Mouse (Mus musculus): Measurements from ENCODE around the gene Asphd1. TPM values are rescaled to one million over a fixed set of nuclear protein-coding genes. Genes with fewer than 3 reads are reported as not detected.

Asphd1 gene
- polyA plus RNA-seq (2016; fragmentation: Nextera tagmentation; extraction: Ambion mirVana), result 0.14 and 0.15 TPM in 2 replicates

GRCm38 (mm10) chr7:126949403-126949792 is at the start of gene Asphd1:
Gene Asphd1, minus strand, starts transcription at chr7:126949582.
- peak within 1 kb of the TSS; percentile 66 for H3K27ac ChIP-seq (replicated peaks)
- H3K9me3 ChIP-seq, result no peaks in the 10 kb centered on the region
- H3K27me3 ChIP-seq (replicated peaks; ENCODE audit: low read depth, poor library complexity, severe bottlenecking), result peaks cover 60% of the 10 kb centered on the region
- H3K4me1 ChIP-seq, result peaks cover 35% of the 10 kb centered on the region
- H3K36me3 ChIP-seq (replicated peaks), result peaks cover 24% of the 10 kb centered on the region
- WGBS, result under 1% methylated on average over 21 of the region's 21 CpGs
- DNase-seq (ENCODE audit: low spot score), result no peak
- peak within 1 kb of the TSS; percentile 67 for H3K4me3 ChIP-seq

GRCm38 (mm10) chr7:126996449-126996848 is 47.1 kb upstream of the Asphd1 start:
- DNase-seq (ENCODE audit: low spot score), result no peak
- no peaks in the 10 kb centered on the region for H3K27me3 ChIP-seq (replicated peaks; ENCODE audit: low read depth, poor library complexity, severe bottlenecking)
- peaks cover 6% of the 10 kb centered on the region for H3K4me1 ChIP-seq
- no peaks in the 10 kb centered on the region for H3K36me3 ChIP-seq (replicated peaks)
- whole genome bisulfite sequencing, result 77% methylated on average over 4 of the region's 4 CpGs
- H3K9me3 ChIP-seq, result no peaks in the 10 kb centered on the region; the same call in 1 of the 2 replicates
- H3K4me3 ChIP-seq, result no peak overlapping the region
- H3K27ac ChIP-seq (replicated peaks), result no peak overlapping the region

- WGBS, result 69% methylated on average over 8 of the region's 8 CpGs
- no peak overlapping the region for H3K4me3 ChIP-seq
- no peaks in the 10 kb centered on the region for H3K27me3 ChIP-seq (replicated peaks; ENCODE audit: low read depth, poor library complexity, severe bottlenecking)
- no peak for DNase-seq (ENCODE audit: low spot score)
- no peaks in the 10 kb centered on the region for H3K9me3 ChIP-seq
- no peak overlapping the region for H3K27ac ChIP-seq (replicated peaks)
- H3K4me1 ChIP-seq, result peaks cover 10% of the 10 kb centered on the region
- H3K36me3 ChIP-seq (replicated peaks), result no peaks in the 10 kb centered on the region
These were observed 39.4 kb upstream of the Asphd1 start for GRCm38 (mm10) chr7:126988816-126989215.

GRCm38 (mm10) chr7:126986319-126986718 is 36.9 kb upstream of the Asphd1 start:
- H3K36me3 ChIP-seq (replicated peaks), result peaks cover 4% of the 10 kb centered on the region
- no peak overlapping the region for H3K4me3 ChIP-seq
- H3K9me3 ChIP-seq, result no peaks in the 10 kb centered on the region
- H3K4me1 ChIP-seq, result 0 out of 2 replicates have a peak, but pooled peaks cover 3% of the 10 kb centered on the region
- peak; percentile 23 for DNase-seq (ENCODE audit: low spot score)
- H3K27me3 ChIP-seq (replicated peaks; ENCODE audit: low read depth, poor library complexity, severe bottlenecking), result no peaks in the 10 kb centered on the region
- WGBS, result 44% methylated on average over 9 of the region's 9 CpGs
- no peak overlapping the region for H3K27ac ChIP-seq (replicated peaks)

GRCm38 (mm10) chr7:126984667-126985444 is 35.5 kb upstream of the Asphd1 start:
- DNase-seq (ENCODE audit: low spot score), result no peak
- Histone ChIP-seq H3K9me3 (no peaks in the 10 kb centered on the region), H3K4me1 (0 out of 2 replicates have a peak, but pooled peaks cover 3% of the 10 kb centered on the region), H3K27ac (replicated peaks) (no peak overlapping the region), H3K4me3 (no peak overlapping the region), H3K36me3 (replicated peaks) (peaks cover 16% of the 10 kb centered on the region), H3K27me3 (replicated peaks; ENCODE audit: low read depth, poor library complexity, severe bottlenecking) (no peaks in the 10 kb centered on the region)
- 71% methylated on average over 10 of the region's 10 CpGs for WGBS

GRCm38 (mm10) chr7:126983113-126983512 is 33.7 kb upstream of the Asphd1 start:
- H3K4me1 ChIP-seq, result 0 out of 2 replicates have a peak, but pooled peaks cover 3% of the 10 kb centered on the region
- H3K9me3 ChIP-seq, result no peaks in the 10 kb centered on the region
- H3K27ac ChIP-seq (replicated peaks), result no peak overlapping the region
- H3K36me3 ChIP-seq (replicated peaks), result peaks cover 34% of the 10 kb centered on the region
- H3K4me3 ChIP-seq, result no peak overlapping the region
- no peak for DNase-seq (ENCODE audit: low spot score)
- no peaks in the 10 kb centered on the region for H3K27me3 ChIP-seq (replicated peaks; ENCODE audit: low read depth, poor library complexity, severe bottlenecking)
- 84% methylated on average over 7 of the region's 7 CpGs for WGBS

GRCm38 (mm10) chr7:126982054-126982453 is 32.7 kb upstream of the Asphd1 start:
- Histone ChIP-seq H3K36me3 (replicated peaks) (peaks cover 37% of the 10 kb centered on the region), H3K27ac (replicated peaks) (no peak overlapping the region), H3K4me3 (no peak overlapping the region), H3K4me1 (peaks cover 9% of the 10 kb centered on the region), H3K9me3 (no peaks in the 10 kb centered on the region), H3K27me3 (replicated peaks; ENCODE audit: low read depth, poor library complexity, severe bottlenecking) (no peaks in the 10 kb centered on the region)
- WGBS, result 95% methylated on average over 4 of the region's 4 CpGs
- DNase-seq (ENCODE audit: low spot score), result no peak

GRCm38 (mm10) chr7:126981601-126982000 is 32.2 kb upstream of the Asphd1 start:
- H3K4me1 ChIP-seq, result peaks cover 13% of the 10 kb centered on the region
- no peak for DNase-seq (ENCODE audit: low spot score)
- no peaks in the 10 kb centered on the region for H3K9me3 ChIP-seq
- no peaks in the 10 kb centered on the region for H3K27me3 ChIP-seq (replicated peaks; ENCODE audit: low read depth, poor library complexity, severe bottlenecking)
- no peak overlapping the region for H3K27ac ChIP-seq (replicated peaks)
- peaks cover 37% of the 10 kb centered on the region for H3K36me3 ChIP-seq (replicated peaks)
- 96% methylated on average over 2 of the region's 2 CpGs for WGBS
- no peak overlapping the region for H3K4me3 ChIP-seq

GRCm38 (mm10) chr7:126978841-126979240 is 29.5 kb upstream of the Asphd1 start:
- H3K27me3 ChIP-seq (replicated peaks; ENCODE audit: low read depth, poor library complexity, severe bottlenecking), result no peaks in the 10 kb centered on the region
- H3K36me3 ChIP-seq (replicated peaks), result peaks cover 37% of the 10 kb centered on the region

GRCm38 (mm10) chr7:126976878-126977459 is 27.6 kb upstream of the Asphd1 start:
- DNase-seq (ENCODE audit: low spot score), result no peak
- Histone ChIP-seq H3K4me1 (peaks cover 17% of the 10 kb centered on the region), H3K36me3 (replicated peaks) (peaks cover 37% of the 10 kb centered on the region), H3K27ac (replicated peaks) (peak overlapping the region; percentile 98), H3K9me3 (no peaks in the 10 kb centered on the region), H3K27me3 (replicated peaks; ENCODE audit: low read depth, poor library complexity, severe bottlenecking) (no peaks in the 10 kb centered on the region), H3K4me3 (peak overlapping the region; percentile 94)
- WGBS, result 29% methylated on average over 14 of the region's 14 CpGs

More at GRCm38 (mm10) chr7:126978841-126979240, 29.5 kb upstream of the Asphd1 start:
- no peak for DNase-seq (ENCODE audit: low spot score)
- H3K27ac ChIP-seq (replicated peaks), result no peak overlapping the region
- no peaks in the 10 kb centered on the region for H3K9me3 ChIP-seq
- WGBS, result 90% methylated on average over 6 of the region's 6 CpGs
- H3K4me1 ChIP-seq, result peaks cover 17% of the 10 kb centered on the region
- no peak overlapping the region for H3K4me3 ChIP-seq

GRCm38 (mm10) chr7:126975950-126976866 is 26.8 kb upstream of the Asphd1 start, which contains the start of gene Cdiptos:
Gene Cdiptos, minus strand, starts transcription at chr7:126976098.
- H3K4me3 ChIP-seq, result peak within 1 kb of the TSS; percentile 94
- peaks cover 17% of the 10 kb centered on the region for H3K4me1 ChIP-seq
- H3K27me3 ChIP-seq (replicated peaks; ENCODE audit: low read depth, poor library complexity, severe bottlenecking), result no peaks in the 10 kb centered on the region
- peaks cover 33% of the 10 kb centered on the region for H3K36me3 ChIP-seq (replicated peaks)
- DNase-seq (ENCODE audit: low spot score), result peak; percentile 98
- WGBS, result under 1% methylated on average over 55 of the region's 55 CpGs
- peak within 1 kb of the TSS; percentile 98 for H3K27ac ChIP-seq (replicated peaks)
- H3K9me3 ChIP-seq, result no peaks in the 10 kb centered on the region

GRCm38 (mm10) chr7:126975893-126975949 is 26.3 kb upstream of the Asphd1 start, which contains the start of gene Cdipt:
Gene Cdipt, plus strand, starts transcription at chr7:126975914.
- 5% methylated on average over 1 of the region's 1 CpGs for WGBS
- H3K4me1 ChIP-seq, result peaks cover 17% of the 10 kb centered on the region

More at GRCm38 (mm10) chr7:126975893-126975949, 26.3 kb upstream of the Asphd1 start, which contains the start of gene Cdipt:
- H3K36me3 ChIP-seq (replicated peaks), result peaks cover 29% of the 10 kb centered on the region
- peak within 1 kb of the TSS; percentile 94 for H3K4me3 ChIP-seq
- H3K27me3 ChIP-seq (replicated peaks; ENCODE audit: low read depth, poor library complexity, severe bottlenecking), result no peaks in the 10 kb centered on the region
- peak within 1 kb of the TSS; percentile 98 for H3K27ac ChIP-seq (replicated peaks)
- H3K9me3 ChIP-seq, result no peaks in the 10 kb centered on the region
- DNase-seq (ENCODE audit: low spot score), result no peak
